Mouse (Mus musculus): Measurements from ENCODE around the gene Ntn4.

Ntn4 gene

GRCm38 (mm10) chr10:93640521-93640952 lies at the start of gene Ntn4:
Gene Ntn4 (plus strand): TSS chr10:93640681.
- no peak for DNase-seq (ENCODE audit: low spot score)

GRCm38 (mm10) chr10:93592456-93592855 lies 48.0 kb upstream of the Ntn4 start:
- DNase-seq (ENCODE audit: low spot score): peak; percentile 18

GRCm38 (mm10) chr10:93594022-93594482 lies 46.4 kb upstream of the Ntn4 start:
- peak; percentile 87 for DNase-seq (ENCODE audit: low spot score)

- DNase-seq (ENCODE audit: low spot score): no peak
These were observed 44.6 kb upstream of the Ntn4 start for GRCm38 (mm10) chr10:93595831-93596230.

GRCm38 (mm10) chr10:93596641-93597040 lies 43.8 kb upstream of the Ntn4 start:
- DNase-seq (ENCODE audit: low spot score): no peak

GRCm38 (mm10) chr10:93602309-93602708 lies 38.2 kb upstream of the Ntn4 start:
- DNase-seq (ENCODE audit: low spot score): no peak

GRCm38 (mm10) chr10:93603256-93603655 lies 37.2 kb upstream of the Ntn4 start:
- DNase-seq (ENCODE audit: low spot score): no peak

GRCm38 (mm10) chr10:93606326-93606725 lies 34.2 kb upstream of the Ntn4 start:
- no peak for DNase-seq (ENCODE audit: low spot score)

GRCm38 (mm10) chr10:93608051-93608450 lies 32.4 kb upstream of the Ntn4 start:
- no peak for DNase-seq (ENCODE audit: low spot score)

- DNase-seq (ENCODE audit: low spot score): no peak
These were observed 31.2 kb upstream of the Ntn4 start for GRCm38 (mm10) chr10:93609236-93609635.

- no peak for DNase-seq (ENCODE audit: low spot score)
These were observed 29.6 kb upstream of the Ntn4 start for GRCm38 (mm10) chr10:93610896-93611295.

GRCm38 (mm10) chr10:93611419-93612007 lies 29.0 kb upstream of the Ntn4 start:
- DNase-seq (ENCODE audit: low spot score): peak; percentile 10

GRCm38 (mm10) chr10:93614850-93615249 lies 25.6 kb upstream of the Ntn4 start:
- DNase-seq (ENCODE audit: low spot score): no peak

GRCm38 (mm10) chr10:93620438-93621179 lies 19.9 kb upstream of the Ntn4 start:
- peak; percentile 10 for DNase-seq (ENCODE audit: low spot score)

- no peak for DNase-seq (ENCODE audit: low spot score)
These were observed 16.8 kb upstream of the Ntn4 start for GRCm38 (mm10) chr10:93623725-93624124.

GRCm38 (mm10) chr10:93624151-93624550 lies 16.3 kb upstream of the Ntn4 start:
- no peak for DNase-seq (ENCODE audit: low spot score)

- DNase-seq (ENCODE audit: low spot score): no peak
These were observed 10.2 kb upstream of the Ntn4 start for GRCm38 (mm10) chr10:93630310-93630709.

- no peak for DNase-seq (ENCODE audit: low spot score)
These were observed 8.4 kb upstream of the Ntn4 start for GRCm38 (mm10) chr10:93632086-93632485.

- no peak for DNase-seq (ENCODE audit: low spot score)
These were observed 6.9 kb upstream of the Ntn4 start for GRCm38 (mm10) chr10:93633563-93633962.

- DNase-seq (ENCODE audit: low spot score): no peak
These were observed 6.5 kb upstream of the Ntn4 start for GRCm38 (mm10) chr10:93633971-93634370.

- DNase-seq (ENCODE audit: low spot score): no peak
These were observed 4.5 kb upstream of the Ntn4 start for GRCm38 (mm10) chr10:93635941-93636340.

- DNase-seq (ENCODE audit: low spot score): peak; percentile 27
These were observed 706 bp downstream of the Ntn4 start for GRCm38 (mm10) chr10:93640953-93641820.

Measured in urinary bladder, postnatal 14 days (tissue).